In genomic region chr11:59164384-59164783, GRCm38 (mm10) we compare ENCODE assay signal across 8 mouse cellular contexts. TPM values are rescaled to one million over a fixed set of nuclear protein-coding genes. Genes with fewer than 3 reads are reported as not detected.
DNase-seq lines count a peak whose midpoint lies in the region; ATAC-seq lines count a peak whose summit lies in the region.

No protein-coding gene starts in this region.

- H3K4me3 ChIP-seq in kidney, embryonic 16.5 days (ENCODE audit: low read length) = peak overlapping the region; percentile 79; the same call in 1 of the 2 replicates
- peak overlapping the region; percentile 77 for H3K4me3 ChIP-seq in embryonic facial prominence, embryonic 13.5 days
- peak overlapping the region; percentile 69 for H3K4me3 ChIP-seq in limb, embryonic 10.5 days
- peak overlapping the region; percentile 67; the same call in 1 of the 2 replicates for H3K4me3 ChIP-seq in neural tube, embryonic 15.5 days (replicated peaks)

- H3K27ac ChIP-seq in kidney, embryonic 16.5 days (ENCODE audit: low read length) = peak overlapping the region; percentile 100
- peak overlapping the region; percentile 99; the same call in 1 of the 2 replicates for H3K27ac ChIP-seq in embryonic facial prominence, embryonic 13.5 days
- peak overlapping the region; percentile 94 for H3K27ac ChIP-seq in limb, embryonic 10.5 days
- H3K27ac ChIP-seq in neural tube, embryonic 15.5 days (replicated peaks) = peak overlapping the region; percentile 99

- no peaks in the 10 kb centered on the region for H3K27me3 ChIP-seq in kidney, embryonic 16.5 days (ENCODE audit: insufficient read depth, low read length)
- no peaks in the 10 kb centered on the region for H3K27me3 ChIP-seq in embryonic facial prominence, embryonic 13.5 days
- no peaks in the 10 kb centered on the region for H3K27me3 ChIP-seq in limb, embryonic 10.5 days (ENCODE audit: low read depth, poor library complexity, severe bottlenecking)
- no peaks in the 10 kb centered on the region for H3K27me3 ChIP-seq in neural tube, embryonic 15.5 days (replicated peaks)

- ATAC-seq in kidney, embryonic 16.5 days (ENCODE audit: low FRiP score, low TSS enrichment) = no peak
- no peak for ATAC-seq in embryonic facial prominence, embryonic 13.5 days (ENCODE audit: insufficient number of reproducible peaks, insufficient read depth, low FRiP score, low TSS enrichment, low read depth)
- ATAC-seq in neural tube, embryonic 15.5 days (ENCODE audit: low FRiP score) = no peak

- WGBS in kidney, embryonic 16.5 days = 87% methylated on average over 9 of the region's 9 CpGs
- 86% methylated on average over 9 of the region's 9 CpGs for WGBS in embryonic facial prominence, embryonic 13.5 days
- 82% methylated on average over 9 of the region's 9 CpGs for WGBS in limb, embryonic 10.5 days
- WGBS in neural tube, embryonic 15.5 days = 83% methylated on average over 9 of the region's 9 CpGs

- H3K9me3 ChIP-seq in kidney, embryonic 16.5 days (ENCODE audit: low read length) = no peaks in the 10 kb centered on the region
- no peaks in the 10 kb centered on the region for H3K9me3 ChIP-seq in embryonic facial prominence, embryonic 13.5 days
- H3K9me3 ChIP-seq in limb, embryonic 10.5 days (replicated peaks) = no peaks in the 10 kb centered on the region
- H3K9me3 ChIP-seq in neural tube, embryonic 15.5 days (replicated peaks) = no peaks in the 10 kb centered on the region

- H3K9ac ChIP-seq in kidney, embryonic 16.5 days (replicated peaks; ENCODE audit: low read length) = peak overlapping the region; percentile 96
- no peak overlapping the region for H3K9ac ChIP-seq in embryonic facial prominence, embryonic 13.5 days
- no peak overlapping the region for H3K9ac ChIP-seq in neural tube, embryonic 15.5 days (replicated peaks)

- no peaks in the 10 kb centered on the region for H3K36me3 ChIP-seq in kidney, embryonic 16.5 days (ENCODE audit: insufficient read depth, low read length)
- no peaks in the 10 kb centered on the region for H3K36me3 ChIP-seq in embryonic facial prominence, embryonic 13.5 days
- no peaks in the 10 kb centered on the region for H3K36me3 ChIP-seq in limb, embryonic 10.5 days
- H3K36me3 ChIP-seq in neural tube, embryonic 15.5 days = no peaks in the 10 kb centered on the region

- H3K4me1 ChIP-seq in kidney, embryonic 16.5 days (ENCODE audit: insufficient read depth, low read length) = peaks cover 13% of the 10 kb centered on the region
- H3K4me1 ChIP-seq in embryonic facial prominence, embryonic 13.5 days = peaks cover 15% of the 10 kb centered on the region
- H3K4me1 ChIP-seq in limb, embryonic 10.5 days = peaks cover 16% of the 10 kb centered on the region; the same call in 1 of the 2 replicates
- peaks cover 20% of the 10 kb centered on the region for H3K4me1 ChIP-seq in neural tube, embryonic 15.5 days

- H3K4me2 ChIP-seq in kidney, embryonic 16.5 days (replicated peaks; ENCODE audit: low read depth, low read length) = peak overlapping the region; percentile 74
- H3K4me2 ChIP-seq in embryonic facial prominence, embryonic 13.5 days = peak overlapping the region; percentile 69; the same call in 1 of the 2 replicates
- H3K4me2 ChIP-seq in neural tube, embryonic 15.5 days = peak overlapping the region; percentile 69

- DNase-seq in kidney, postnatal 4 days = no peak
- DNase-seq in limb, embryonic 10.5 days (ENCODE audit: low spot score) = no peak
- DNase-seq in thymus, postnatal 14 days = no peak
- no peak for DNase-seq in Muller cell, postnatal 12 days (ENCODE audit: inconsistent ontology term)
- DNase-seq in T-cell, adult 2 months (ENCODE audit: low spot score) = no peak

RNA-seq across cellular contexts. Expression of gene Iba57, which starts 0.8 kb away (rescaled TPM):
- 6.9 and 8.5 TPM in 2 replicates for polyA plus RNA-seq in kidney, embryonic 16.5 days (2015; fragmentation: Nextera tagmentation; extraction: Ambion mirVana)
- polyA plus RNA-seq in embryonic facial prominence, embryonic 13.5 days (2015; fragmentation: Nextera tagmentation; extraction: Ambion mirVana) = 3.3 and 3.6 TPM in 2 replicates
- 3.3 and 4.5 TPM in 2 replicates for polyA plus RNA-seq in limb, embryonic 10.5 days (2016; fragmentation: Nextera tagmentation; extraction: Ambion mirVana)
- 7.5 and 8.3 TPM in 2 replicates for polyA plus RNA-seq in neural tube, embryonic 15.5 days (2015; fragmentation: Nextera tagmentation; extraction: Ambion mirVana)

RNA-seq across cellular contexts. Expression of gene Gjc2, which starts 18.6 kb away (rescaled TPM):
- polyA plus RNA-seq in kidney, embryonic 16.5 days (2015; fragmentation: Nextera tagmentation; extraction: Ambion mirVana) = 0.36 and 0.67 TPM in 2 replicates
- 0.21 and 0.28 TPM in 2 replicates for polyA plus RNA-seq in embryonic facial prominence, embryonic 13.5 days (2015; fragmentation: Nextera tagmentation; extraction: Ambion mirVana)
- 0.23 TPM in 1 of 2 replicates, not detected in the other for polyA plus RNA-seq in limb, embryonic 10.5 days (2016; fragmentation: Nextera tagmentation; extraction: Ambion mirVana)
- polyA plus RNA-seq in neural tube, embryonic 15.5 days (2015; fragmentation: Nextera tagmentation; extraction: Ambion mirVana) = 0.29 and 0.42 TPM in 2 replicates

RNA-seq across cellular contexts. Expression of gene Guk1, which starts 27.6 kb away (rescaled TPM):
- polyA plus RNA-seq in kidney, embryonic 16.5 days (2015; fragmentation: Nextera tagmentation; extraction: Ambion mirVana) = 134 and 141 TPM in 2 replicates
- polyA plus RNA-seq in embryonic facial prominence, embryonic 13.5 days (2015; fragmentation: Nextera tagmentation; extraction: Ambion mirVana) = 124 and 142 TPM in 2 replicates
- 145 and 155 TPM in 2 replicates for polyA plus RNA-seq in limb, embryonic 10.5 days (2016; fragmentation: Nextera tagmentation; extraction: Ambion mirVana)
- 225 and 262 TPM in 2 replicates for polyA plus RNA-seq in neural tube, embryonic 15.5 days (2015; fragmentation: Nextera tagmentation; extraction: Ambion mirVana)

RNA-seq across cellular contexts. Expression of gene Obscn, which starts 28.2 kb away (rescaled TPM):
- 0.50 and 0.51 TPM in 2 replicates for polyA plus RNA-seq in kidney, embryonic 16.5 days (2015; fragmentation: Nextera tagmentation; extraction: Ambion mirVana)
- 0.32 and 0.42 TPM in 2 replicates for polyA plus RNA-seq in embryonic facial prominence, embryonic 13.5 days (2015; fragmentation: Nextera tagmentation; extraction: Ambion mirVana)
- 0.11 and 0.13 TPM in 2 replicates for polyA plus RNA-seq in limb, embryonic 10.5 days (2016; fragmentation: Nextera tagmentation; extraction: Ambion mirVana)
- polyA plus RNA-seq in neural tube, embryonic 15.5 days (2015; fragmentation: Nextera tagmentation; extraction: Ambion mirVana) = 0.72 and 0.91 TPM in 2 replicates

RNA-seq across cellular contexts. Expression of gene Mrpl55, which starts 37.9 kb away (rescaled TPM):
- polyA plus RNA-seq in kidney, embryonic 16.5 days (2015; fragmentation: Nextera tagmentation; extraction: Ambion mirVana) = 103 and 104 TPM in 2 replicates
- 90.7 and 97.1 TPM in 2 replicates for polyA plus RNA-seq in embryonic facial prominence, embryonic 13.5 days (2015; fragmentation: Nextera tagmentation; extraction: Ambion mirVana)
- polyA plus RNA-seq in limb, embryonic 10.5 days (2016; fragmentation: Nextera tagmentation; extraction: Ambion mirVana) = 123 and 131 TPM in 2 replicates
- polyA plus RNA-seq in neural tube, embryonic 15.5 days (2015; fragmentation: Nextera tagmentation; extraction: Ambion mirVana) = 99.3 and 103 TPM in 2 replicates
